Mouse (Mus musculus) CH12.LX (cell line): ENCODE results near the gene Kdm1a. TPM values are rescaled to one million over a fixed set of nuclear protein-coding genes. Genes with fewer than 3 reads are reported as not detected.
A peak's percentile ranks its signal among the peaks of the same experiment; 100 is the strongest.

Source experiments
- DNase-seq: peaks from one replicate; pipeline ENCODE4 v3.0.0-alpha.2; 2013; ENCODE audit errors: extremely low read depth
- H3K27ac ChIP-seq: 2 replicates; pipeline ENCODE4 v1.5.1; 2012; ENCODE audit warnings: low read depth, mild to moderate bottlenecking, control low read depth, moderate library complexity; ENCODE audit not compliant: insufficient read depth
- H3K27me3 ChIP-seq: replicated peaks from 2 replicates; pipeline ENCODE3; 2012; ENCODE audit warnings: inconsistent platforms
- H3K36me3 ChIP-seq, 2 experiments: replicated peaks in 1 of 2; 2 replicates each; pipeline versions ENCODE3 to v1.6.1; 2012; ENCODE audit warnings: inconsistent platforms in 1 of 2, low read length in 1 of 2, mild to moderate bottlenecking in 1 of 2, mixed read lengths in 1 of 2, moderate library complexity in 1 of 2; ENCODE audit not compliant: control insufficient read depth in 1 of 2, insufficient read depth in 1 of 2
- H3K4me1 ChIP-seq, 2 experiments: 2 replicates each; pipeline ENCODE4 v1.6.1; 2012; ENCODE audit warnings: inconsistent platforms in 1 of 2, moderate library complexity in 1 of 2; ENCODE audit not compliant: insufficient read depth in 2 of 2, control insufficient read depth in 1 of 2
- H3K4me2 ChIP-seq: 2 replicates; pipeline ENCODE4 v1.6.1; 2012; ENCODE audit warnings: low read depth, mild to moderate bottlenecking, control low read depth; ENCODE audit not compliant: poor library complexity, insufficient read depth, severe bottlenecking
- H3K4me3 ChIP-seq, 3 experiments: fragments of 150-350 bp in 1 of 3; sonication (generic) in 1 of 3; replicated peaks in 1 of 3; 2 replicates each; pipeline versions ENCODE3 to v1.5.1; 2011 to 2012; ENCODE audit warnings: low read depth in 2 of 3, low read length in 2 of 3, mild to moderate bottlenecking in 2 of 3, moderate library complexity in 2 of 3, control low read depth in 1 of 3, improper control_type of control experiment in 1 of 3, inconsistent platforms in 1 of 3, mixed read lengths in 1 of 3; ENCODE audit not compliant: poor library complexity in 1 of 3
- H3K79me2 ChIP-seq: replicated peaks from 2 replicates; pipeline ENCODE4 v1.6.1; 2012; ENCODE audit warnings: mild to moderate bottlenecking, moderate library complexity; ENCODE audit not compliant: control insufficient read depth, poor library complexity, insufficient read depth, severe bottlenecking; ENCODE audit errors: extremely low read depth
- H3K9ac ChIP-seq: 2 replicates; pipeline ENCODE4 v1.6.1; 2012; ENCODE audit warnings: low read depth, mild to moderate bottlenecking, control low read depth, moderate library complexity; ENCODE audit not compliant: insufficient read depth
- H3K9me3 ChIP-seq: replicated peaks from 2 replicates; pipeline ENCODE3; 2012; ENCODE audit warnings: low read length, inconsistent platforms, mixed read lengths
- CHD2 ChIP-seq: IDR thresholded peaks from 2 replicates; pipeline ENCODE4 v1.6.1; 2011; ENCODE audit warnings: low read length, improper control_type of control experiment
- CTCF ChIP-seq, 2 experiments: IDR thresholded peaks in 1 of 2; conservative IDR thresholded peaks in 1 of 2; 2 replicates each; pipeline ENCODE4 v1.5.1; 2011 to 2012; ENCODE audit warnings: low read depth in 2 of 2, low read length in 2 of 2, improper control_type of control experiment in 1 of 2, inconsistent platforms in 1 of 2, mild to moderate bottlenecking in 1 of 2, moderate library complexity in 1 of 2
- GABPA ChIP-seq: IDR thresholded peaks from 2 replicates; pipeline ENCODE4 v1.6.1; 2012; ENCODE audit warnings: low read depth, low read length, improper control_type of control experiment, inconsistent platforms; ENCODE audit not compliant: insufficient replicate concordance
- HCFC1 ChIP-seq: IDR thresholded peaks from 2 replicates; pipeline ENCODE4 v1.6.1; 2012; ENCODE audit warnings: low read depth, mild to moderate bottlenecking, inconsistent platforms, low read length, improper control_type of control experiment
- IRF4 ChIP-seq: IDR thresholded peaks from 2 replicates; pipeline ENCODE4 v1.6.1; 2014; ENCODE audit warnings: low read depth, mild to moderate bottlenecking, inconsistent platforms, low read length, improper control_type of control experiment
- KAT2A ChIP-seq: IDR thresholded peaks from 2 replicates; pipeline ENCODE4 v1.6.1; 2012; ENCODE audit warnings: low read length, improper control_type of control experiment, inconsistent platforms; ENCODE audit not compliant: insufficient replicate concordance
- MAZ ChIP-seq: IDR thresholded peaks from 2 replicates; pipeline ENCODE4 v1.6.1; 2012; ENCODE audit warnings: low read depth, mild to moderate bottlenecking, inconsistent platforms, low read length, improper control_type of control experiment, moderate library complexity
- NELFE ChIP-seq: IDR thresholded peaks from 2 replicates; pipeline ENCODE4 v1.6.1; 2011; ENCODE audit warnings: low read depth, low read length, improper control_type of control experiment
- NRF1 ChIP-seq: IDR thresholded peaks from 2 replicates; pipeline ENCODE4 v1.6.1; 2014; ENCODE audit warnings: low read depth, mild to moderate bottlenecking, inconsistent platforms, low read length, improper control_type of control experiment, moderate library complexity
- POLR2AphosphoS2 ChIP-seq: IDR thresholded peaks from 2 replicates; pipeline ENCODE4 v1.6.1; 2011; ENCODE audit warnings: low read depth, low read length, improper control_type of control experiment
- RAD21 ChIP-seq: IDR thresholded peaks from 2 replicates; pipeline ENCODE4 v1.6.1; 2011; ENCODE audit warnings: low read depth, mild to moderate bottlenecking, low read length, improper control_type of control experiment, moderate library complexity
- SMC3 ChIP-seq: IDR thresholded peaks from 2 replicates; pipeline ENCODE4 v1.6.1; 2011; ENCODE audit warnings: low read depth, low read length, improper control_type of control experiment
- USF2 ChIP-seq: conservative IDR thresholded peaks from 2 replicates; pipeline ENCODE4 v1.6.1; 2011; ENCODE audit warnings: low read depth, low read length, improper control_type of control experiment
- dilution Hi-C: fragments of 300-500 bp; cut with MboI; formaldehyde crosslinking; loops from 2 replicates; pipeline ENCODE4 v1.14.3; 2020; ENCODE audit warnings: low sequenced_read_pairs; ENCODE audit not compliant: extremely low pct_unique_long_range_greater_than_20kb, extremely low pct_ligation_motif_present
- in situ Hi-C: fragments of 300-500 bp; cut with MboI; formaldehyde crosslinking; loops from 3 replicates; pipeline ENCODE4 v1.14.3; 2019; ENCODE audit warnings: low sequenced_read_pairs, low pct_ligation_motif_present, low pct_unique_long_range_greater_than_20kb, mixed read lengths
- polyA plus RNA-seq: library from polyadenylated mRNA; unstranded; fragments of >175 nt; gene quantifications from 2 replicates; pipeline ENCODE4 v1.2.1, GENCODE M21; 2012; ENCODE audit warnings: low read depth; ENCODE audit not compliant: insufficient read length
- total RNA-seq, 2 experiments: library from RNA; depleted of rRNA; stranded (reverse); fragments of 300-350 nt in 1 of 2; fragments of >200 nt in 1 of 2; gene quantifications; 2 replicates each; pipeline ENCODE4 v1.2.3; 2012 to 2014

The Kdm1a gene
- total and polyA plus RNA-seq, 3 experiments: 49.6 to 85.1 (median 69.4) TPM

DNA sequence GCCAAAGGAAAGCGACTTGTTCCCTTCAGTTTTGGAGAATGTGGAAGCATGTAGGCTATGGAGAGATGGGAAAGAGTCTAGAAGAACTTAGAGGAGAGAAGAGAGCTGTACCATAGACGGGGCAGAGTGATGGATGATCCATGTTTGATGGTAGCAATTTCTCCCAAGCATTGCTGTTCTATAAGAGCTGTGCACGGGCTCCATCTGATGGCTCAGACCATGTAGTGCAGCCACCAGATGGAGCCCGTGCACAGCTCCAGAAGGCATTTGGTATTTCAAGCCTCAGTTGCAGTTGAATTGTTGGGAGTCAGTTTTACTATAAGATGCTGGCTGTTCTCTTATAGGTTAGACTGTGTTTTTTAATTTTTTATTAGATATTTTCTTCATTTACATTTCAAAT lies 76.1 kb downstream of the Kdm1a start:
- no peak overlapping the region for H3K4me2 ChIP-seq
- no peak overlapping the region for H3K9ac ChIP-seq
- no peaks in the 10 kb centered on the region for H3K79me2 ChIP-seq
- H3K27me3 ChIP-seq: no peaks in the 10 kb centered on the region
- dilution Hi-C loops: no loop called here
- DNase-seq: peak; percentile 45
- no peak overlapping the region for H3K4me3 ChIP-seq
- no peak overlapping the region for H3K27ac ChIP-seq
- H3K36me3 ChIP-seq: peaks cover 0 to 5% of the 10 kb centered on the region in 2 experiments
- H3K9me3 ChIP-seq: no peaks in the 10 kb centered on the region
- in situ Hi-C loops: no loop called here
- H3K4me1 ChIP-seq: no peaks in the 10 kb centered on the region
- no peak for TF ChIP-seq NRF1
- peak; percentile 74 for TF ChIP-seq SMC3
- peak; percentile 72 for TF ChIP-seq RAD21
- TF ChIP-seq CTCF (conservative IDR thresholded peaks at IDR 0.05 in 1 of 2, IDR thresholded peaks at IDR 0.05 in 1 of 2; ENCODE audit: low read depth in 2 of 2, low read length in 2 of 2): peak; percentile 37 to 84

DNA sequence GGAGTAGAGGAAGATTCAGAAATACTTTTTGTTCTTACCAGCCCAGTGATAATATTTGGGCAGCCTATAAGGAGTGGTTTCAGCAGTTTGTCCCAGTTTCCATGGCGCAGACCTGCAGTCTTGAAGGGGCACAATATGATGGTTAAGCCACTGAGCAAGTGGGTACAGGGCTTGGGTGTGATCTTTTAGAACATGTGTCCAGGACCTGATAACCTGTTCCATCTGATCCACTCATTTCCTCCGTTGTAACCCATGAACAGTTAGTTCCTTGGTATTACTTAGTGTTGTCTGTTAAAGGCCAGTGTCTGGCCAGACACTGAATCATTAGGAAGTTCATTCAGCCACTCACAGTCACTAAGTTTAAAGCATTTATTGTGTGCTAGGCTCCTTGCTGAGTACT lies 78.2 kb downstream of the Kdm1a start:
- no peak for DNase-seq
- dilution Hi-C loops: no loop called here

DNA sequence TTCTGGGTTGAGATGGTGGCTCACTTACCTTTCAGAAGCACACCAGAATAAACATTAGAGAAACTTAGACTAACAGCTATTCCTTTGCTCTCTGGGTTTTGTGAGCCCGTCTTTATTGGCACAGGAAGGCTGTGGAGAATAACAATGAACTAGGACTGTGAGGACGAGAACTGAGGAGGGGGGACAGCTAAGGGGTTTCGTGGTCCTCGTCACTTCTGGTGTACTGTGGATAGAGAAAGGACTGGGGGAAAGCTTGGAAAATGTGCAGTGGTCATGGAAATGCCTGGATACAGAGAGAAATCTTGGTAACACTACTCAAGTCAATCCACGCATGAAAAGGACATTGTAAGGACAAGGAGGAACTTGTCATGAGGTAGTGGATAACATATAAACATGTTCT lies 80.6 kb downstream of the Kdm1a start:
- no peak overlapping the region for H3K4me2 ChIP-seq
- dilution Hi-C loops (no loop called here), in situ Hi-C loops (no loop called here)
- DNase-seq: no peak
- peaks cover 0 to 5% of the 10 kb centered on the region in 2 experiments; a peak in 1 of 4 replicates for H3K4me1 ChIP-seq
- no peaks in the 10 kb centered on the region for H3K27me3 ChIP-seq
- H3K36me3 ChIP-seq: peaks cover 0 to 3% of the 10 kb centered on the region in 2 experiments
- no peak overlapping the region for H3K9ac ChIP-seq
- no peaks in the 10 kb centered on the region for H3K9me3 ChIP-seq
- TF ChIP-seq IRF4 (no peak), HCFC1 (no peak), POLR2AphosphoS2 (no peak), CHD2 (no peak), USF2 (no peak), MAZ (no peak), KAT2A (no peak), NELFE (no peak)
- TF ChIP-seq, all 38 proteins: peak for 0
- H3K79me2 ChIP-seq: no peaks in the 10 kb centered on the region
- no peak overlapping the region for H3K27ac ChIP-seq
- H3K4me3 ChIP-seq: no peak overlapping the region

More for the DNA sequence above, 78.2 kb downstream of the Kdm1a start:
- H3K4me2 ChIP-seq: no peak overlapping the region
- no peaks in the 10 kb centered on the region for H3K4me1 ChIP-seq
- H3K9ac ChIP-seq: no peak overlapping the region
- no peaks in the 10 kb centered on the region for H3K9me3 ChIP-seq
- TF ChIP-seq GABPA: no peak
- no peak overlapping the region for H3K27ac ChIP-seq
- H3K4me3 ChIP-seq: no peak overlapping the region
- H3K79me2 ChIP-seq: no peaks in the 10 kb centered on the region
- H3K36me3 ChIP-seq: peaks cover 0 to 5% of the 10 kb centered on the region in 2 experiments
- in situ Hi-C loops: no loop called here
- no peaks in the 10 kb centered on the region for H3K27me3 ChIP-seq
